Mouse (Mus musculus) cortical plate, adult 2 months (tissue): Measurements from ENCODE around the gene Lpin2.

ENCODE experiments used
- CTCF ChIP-seq: fragments of 200-500 bp; IDR thresholded peaks from 2 replicates; pipeline ENCODE4 v1.5.1; 2011; ENCODE audit warnings: mild to moderate bottlenecking, control low read depth, low read length; ENCODE audit not compliant: insufficient read depth; ENCODE audit errors: extremely low read depth
- POLR2A ChIP-seq: fragments of 200-500 bp; IDR thresholded peaks from 2 replicates; pipeline ENCODE4 v1.6.1; 2011; ENCODE audit warnings: mild to moderate bottlenecking, low read length, control low read depth; ENCODE audit not compliant: insufficient read depth; ENCODE audit errors: extremely low read depth

DNA sequence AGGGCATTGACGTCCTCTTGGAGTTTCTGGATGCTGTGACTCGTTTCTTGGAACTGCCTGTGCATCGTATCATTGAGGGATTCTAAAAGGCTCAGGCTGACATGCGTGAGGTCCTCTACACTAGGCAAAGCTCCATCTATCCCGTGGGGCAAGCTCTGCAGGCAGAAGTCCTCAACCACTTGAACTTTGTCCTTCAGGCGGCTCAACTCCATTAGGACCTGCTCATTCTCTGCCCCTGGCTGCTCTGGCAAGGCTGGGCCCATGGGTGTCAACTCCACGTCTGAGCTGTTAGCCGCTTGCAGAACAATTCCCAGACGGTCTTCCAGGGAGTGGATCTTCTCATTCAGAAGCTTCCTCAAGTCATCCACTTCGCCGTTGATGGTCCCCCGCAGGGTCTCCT lies 91.5 kb downstream of the Lpin2 start:
- no peak for TF ChIP-seq POLR2A
- no peak for TF ChIP-seq CTCF
